Mouse (Mus musculus) left cerebral cortex, postnatal 4 days (tissue): Measurements from ENCODE around the gene Ctcf. TPM values are rescaled to one million over a fixed set of nuclear protein-coding genes. Genes with fewer than 3 reads are reported as not detected.
A peak's percentile ranks its signal among the peaks of the same experiment; 100 is the strongest.

Experiments
- DNase-seq: peaks from one replicate; pipeline ENCODE4 v3.0.0-alpha.2; 2022
- intact Hi-C: fragments of 180-260 bp; cut with DNase I; formaldehyde crosslinking; loops from one replicate; pipeline ENCODE4 v1.15.1; 2025
- total RNA-seq, 2 experiments: library from RNA; stranded (reverse); gene quantifications; 2 replicates each; pipeline ENCODE4 v1.2.3; 2021

The Ctcf gene
- total RNA-seq, 2 experiments from 2014 or later = 80.8 to 82.2 TPM

- intact Hi-C loops = no loop called here
- DNase-seq = no peak
Measured at GRCm38 (mm10) chr8:105699488-105700215, 63.3 kb downstream of the Ctcf start.

DNA sequence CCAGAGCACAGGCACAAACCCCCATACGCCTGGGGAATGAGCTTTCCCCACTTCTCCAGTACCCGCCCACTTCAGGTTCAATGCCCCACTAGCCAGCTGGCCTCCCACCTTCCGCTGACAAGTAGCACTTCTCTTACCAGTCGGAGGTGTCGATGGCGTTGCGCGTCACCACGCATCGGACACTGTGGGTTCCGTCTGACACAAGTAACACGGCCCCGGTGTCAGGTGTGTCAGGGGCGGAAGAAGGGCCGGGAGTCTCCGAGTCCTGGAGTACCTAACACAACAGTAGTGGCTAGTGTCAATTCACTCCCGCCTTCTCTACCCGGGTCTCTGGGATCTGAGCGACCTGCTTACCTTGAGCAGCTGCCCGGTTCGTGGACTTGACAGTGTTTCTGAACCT, 64.2 kb downstream of the Ctcf start:
- peak; percentile 50 for DNase-seq
- intact Hi-C loops = no loop called here

- intact Hi-C loops = no loop called here
- DNase-seq = peak; percentile 98
Measured at GRCm38 (mm10) chr8:105700966-105701824, 64.8 kb downstream of the Ctcf start, which contains the start of the genes Acd and Pard6a. Gene Acd (minus strand): TSS chr8:105701102. Gene Pard6a (plus strand): TSS chr8:105701148.

GRCm38 (mm10) chr8:105702001-105702401, 65.6 kb downstream of the Ctcf start:
- DNase-seq = no peak
- intact Hi-C loops = no loop called here

DNA sequence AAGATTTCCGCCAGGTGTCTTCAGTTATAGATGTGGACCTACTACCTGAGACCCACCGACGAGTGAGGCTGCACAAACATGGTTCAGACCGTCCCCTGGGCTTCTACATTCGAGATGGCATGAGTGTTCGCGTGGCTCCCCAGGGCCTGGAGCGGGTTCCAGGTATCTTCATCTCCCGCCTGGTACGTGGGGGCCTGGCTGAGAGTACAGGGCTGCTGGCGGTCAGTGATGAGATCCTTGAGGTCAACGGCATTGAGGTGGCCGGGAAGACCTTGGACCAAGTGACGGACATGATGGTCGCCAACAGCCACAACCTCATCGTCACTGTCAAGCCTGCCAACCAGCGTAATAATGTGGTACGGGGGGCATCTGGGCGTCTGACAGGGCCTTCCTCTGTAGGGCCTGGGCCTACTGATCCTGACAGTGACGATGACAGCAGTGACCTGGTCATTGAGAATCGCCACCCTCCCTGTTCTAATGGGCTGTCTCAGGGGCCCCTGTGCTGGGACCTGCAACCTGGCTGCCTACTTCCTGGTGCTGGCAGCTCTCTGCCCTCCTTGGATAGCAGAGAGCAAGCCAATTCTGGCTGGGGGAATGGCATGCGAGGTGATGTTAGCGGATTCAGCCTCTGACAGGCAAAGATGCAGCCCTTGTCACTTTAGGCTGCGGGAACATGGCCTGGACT, 66.5 kb downstream of the Ctcf start:
- no peak for DNase-seq
- intact Hi-C loops = no loop called here

- intact Hi-C loops = no loop called here
Measured at GRCm38 (mm10) chr8:105704146-105704812, 67.9 kb downstream of the Ctcf start.

GRCm38 (mm10) chr8:105704955-105705354, 68.6 kb downstream of the Ctcf start:
- intact Hi-C loops = no loop called here
- DNase-seq = peak; percentile 71

More at GRCm38 (mm10) chr8:105704146-105704812, 67.9 kb downstream of the Ctcf start:
- DNase-seq = peak; percentile 52

DNA sequence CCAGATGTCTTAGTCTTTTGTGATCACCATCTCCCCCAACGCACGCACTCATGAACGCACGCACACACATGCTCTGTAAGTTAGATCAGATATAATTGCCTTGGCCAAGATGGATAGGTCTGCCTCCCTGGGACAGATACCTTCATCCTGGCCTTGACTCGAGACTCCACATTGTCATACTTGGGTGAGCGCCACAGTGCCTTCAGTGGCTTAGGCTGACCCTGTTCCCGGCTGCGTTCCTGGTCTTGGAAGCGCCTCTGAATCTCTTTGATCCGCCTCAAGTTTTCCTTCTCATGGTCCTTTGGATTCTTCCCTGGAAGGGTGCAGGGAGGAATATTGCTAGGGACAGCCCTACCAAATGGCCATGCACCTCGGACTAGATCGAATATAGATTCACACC, 70.1 kb downstream of the Ctcf start:
- DNase-seq = no peak
- intact Hi-C loops = no loop called here

GRCm38 (mm10) chr8:105707498-105708403, 71.4 kb downstream of the Ctcf start, which contains the start of the genes 4933405L10Rik and Enkd1:
Gene 4933405L10Rik (plus strand): TSS chr8:105707655.
Gene Enkd1 (minus strand): TSS chr8:105708210.
- peak; percentile 91 for DNase-seq
- intact Hi-C loops = no loop called here

DNA sequence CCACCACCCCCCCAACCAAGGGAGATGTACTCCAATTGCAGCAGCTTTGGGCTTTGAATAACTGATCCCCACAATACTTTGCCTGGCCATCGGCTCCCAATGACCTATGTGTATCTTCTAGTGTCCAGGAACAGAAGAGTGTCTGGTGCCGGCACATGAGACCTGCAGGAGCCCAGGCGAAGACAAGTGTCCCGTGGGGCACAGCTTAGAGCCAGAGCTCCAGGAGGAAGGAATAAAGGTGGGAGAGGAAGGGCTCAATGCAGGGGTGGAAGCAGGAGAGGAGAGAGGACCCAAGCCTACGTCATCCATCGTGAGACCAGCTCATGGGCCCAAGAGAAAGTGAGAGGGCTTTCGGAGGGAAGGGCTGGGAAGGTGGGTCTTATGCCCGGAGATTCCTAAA, 72.3 kb downstream of the Ctcf start:
- DNase-seq = no peak
- intact Hi-C loops = no loop called here

- intact Hi-C loops = no loop called here
- DNase-seq = no peak
Measured at GRCm38 (mm10) chr8:105709317-105709716, 72.9 kb downstream of the Ctcf start.

- intact Hi-C loops = no loop called here
Measured at GRCm38 (mm10) chr8:105712286-105712685, 75.9 kb downstream of the Ctcf start.

GRCm38 (mm10) chr8:105714139-105714538, 77.8 kb downstream of the Ctcf start:
- intact Hi-C loops = no loop called here
- DNase-seq = peak; percentile 90

More at GRCm38 (mm10) chr8:105712286-105712685, 75.9 kb downstream of the Ctcf start:
- DNase-seq = no peak

DNA sequence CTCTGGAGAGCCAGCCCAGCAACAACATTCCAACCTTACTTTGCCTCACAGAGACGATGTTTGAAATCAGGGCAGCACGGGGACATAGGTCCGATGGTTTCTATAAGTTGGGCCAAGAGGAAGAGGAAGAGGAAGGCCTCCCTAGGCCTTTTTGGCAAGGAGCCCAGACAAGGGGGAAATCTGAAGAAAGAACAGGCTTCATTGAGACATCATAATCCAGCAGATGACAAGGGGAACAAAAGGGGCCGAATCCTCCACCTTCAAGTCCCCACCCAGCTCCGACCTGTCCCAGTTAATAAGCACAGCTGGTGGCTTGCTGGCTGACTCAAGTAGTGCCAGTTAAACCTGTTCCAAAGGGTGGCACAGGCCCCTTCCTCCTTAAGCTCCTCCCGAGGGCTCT, 78.7 kb downstream of the Ctcf start:
- no peak for DNase-seq
- intact Hi-C loops = no loop called here

DNA sequence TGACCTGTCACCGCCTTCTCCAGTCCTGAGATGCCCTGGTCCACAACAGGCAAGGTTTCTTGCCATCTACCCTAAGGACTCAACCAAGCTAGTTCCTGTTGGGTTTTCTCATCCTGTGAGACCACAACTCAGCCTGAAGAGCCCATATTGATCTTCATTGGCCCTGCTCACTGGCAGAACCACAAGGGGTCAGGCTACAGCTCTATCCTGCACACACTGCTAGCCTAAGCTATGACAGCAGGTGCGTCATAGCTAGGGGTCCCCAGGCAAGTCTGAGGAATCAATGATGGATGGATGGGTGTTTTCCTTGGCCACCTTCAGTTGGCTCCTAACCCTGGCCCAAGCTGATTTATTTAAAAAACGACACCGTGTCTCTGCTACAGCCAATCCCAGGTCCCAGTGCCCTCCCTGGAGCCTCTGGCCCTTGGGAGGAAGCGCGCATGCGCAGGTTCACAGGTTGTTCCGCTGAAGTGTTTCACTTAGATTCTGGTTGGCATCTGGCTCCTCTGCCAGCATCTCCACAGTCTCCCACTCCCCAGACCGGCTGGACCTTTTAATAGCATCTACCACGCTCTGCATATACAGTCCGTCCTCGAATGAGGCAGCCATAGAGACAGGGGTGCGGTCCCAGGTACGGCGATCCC, 80.1 kb downstream of the Ctcf start:
- no peak for DNase-seq
- intact Hi-C loops = no loop called here

DNA sequence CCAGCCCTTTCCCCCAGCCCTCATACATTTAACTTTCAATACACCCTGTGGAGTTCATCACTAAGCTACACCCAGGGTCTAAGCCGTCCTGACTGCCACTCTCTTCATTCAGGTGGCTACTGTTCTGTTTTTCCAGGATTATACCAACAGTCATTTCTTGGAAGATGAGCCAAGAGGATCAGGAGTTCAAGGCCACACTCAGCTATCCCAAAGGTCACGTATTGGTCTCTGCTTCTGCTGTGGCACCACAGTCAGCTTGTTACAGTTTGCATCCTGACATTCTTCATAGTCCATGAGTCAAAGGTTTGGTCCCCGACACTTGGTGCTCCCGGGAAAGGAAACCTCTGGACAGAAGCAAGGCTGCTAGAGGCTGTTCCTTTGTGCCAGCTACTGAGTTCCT, 83.3 kb downstream of the Ctcf start:
- DNase-seq = no peak
- intact Hi-C loops = no loop called here

- peak; percentile 40 for DNase-seq
- intact Hi-C loops = no loop called here
Measured at GRCm38 (mm10) chr8:105722861-105723260, 86.5 kb downstream of the Ctcf start.

DNA sequence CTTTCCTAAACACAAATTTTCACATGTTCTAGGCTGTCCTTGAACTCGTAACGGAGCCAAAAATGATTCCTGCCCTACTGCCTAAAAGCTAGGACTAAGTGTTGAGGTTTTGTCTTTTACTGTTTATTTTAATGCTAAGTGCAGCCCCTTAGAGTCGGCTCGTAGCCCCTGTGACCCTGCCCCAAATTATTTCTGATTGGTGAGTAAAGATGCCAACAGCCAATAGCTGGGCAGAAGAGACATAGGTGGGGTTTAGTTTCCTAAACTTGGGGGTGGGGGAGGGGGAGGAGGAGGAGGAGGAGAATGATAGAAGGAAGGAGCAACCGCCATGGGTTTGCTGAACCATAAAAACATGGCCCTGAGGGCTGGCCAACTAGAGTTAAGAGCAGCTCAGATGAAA, 89.4 kb downstream of the Ctcf start:
- intact Hi-C loops = no loop called here
- no peak for DNase-seq
